Mouse (Mus musculus) adipocyte (in vitro differentiated cells): Measurements from ENCODE around the gene Ssbp2.

Source experiments
- DNase-seq: peaks from one replicate; pipeline ENCODE4 v3.0.0-alpha.2; 2016; ENCODE audit warnings: low spot score

The Ssbp2 gene

DNA sequence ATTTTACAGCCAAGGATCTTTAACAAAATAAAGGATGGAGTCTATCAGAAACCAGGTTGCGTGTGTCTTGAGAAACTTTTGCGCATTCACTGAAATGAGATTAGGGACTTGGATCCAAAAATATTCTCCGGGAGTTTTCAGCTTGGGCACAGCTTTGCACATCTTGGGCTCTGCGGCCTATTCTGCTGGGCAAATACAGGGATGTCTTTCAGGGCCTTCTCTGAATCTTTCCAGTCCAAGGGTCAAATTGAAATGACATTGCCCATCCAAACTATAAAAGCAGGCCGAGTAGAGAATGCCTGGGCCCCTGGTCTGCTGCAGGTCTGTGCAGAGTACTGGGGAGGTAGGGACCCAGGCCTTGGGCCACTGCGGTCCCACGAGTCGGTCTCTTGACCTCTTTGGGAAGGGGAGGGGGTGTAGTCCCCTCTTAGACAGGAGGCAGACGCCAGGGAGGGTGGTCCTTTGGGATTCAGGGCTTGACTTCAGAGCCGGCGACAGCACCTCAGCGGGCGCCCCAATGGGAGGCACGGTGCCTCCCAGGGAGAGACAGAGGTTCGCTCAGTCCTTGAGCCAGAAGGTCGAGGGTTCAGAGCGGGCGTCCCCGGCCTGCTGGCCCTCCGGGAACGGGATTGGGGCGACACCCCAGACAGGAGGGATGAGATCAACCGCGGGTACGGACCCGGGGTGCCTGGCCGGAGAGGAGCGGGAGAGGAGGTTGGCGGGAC lies at the start of gene Ssbp2:
Ssbp2 (plus strand) TSS at position 388 of the 725 bp plus-strand sequence.
- DNase-seq = peak; percentile 37

DNA sequence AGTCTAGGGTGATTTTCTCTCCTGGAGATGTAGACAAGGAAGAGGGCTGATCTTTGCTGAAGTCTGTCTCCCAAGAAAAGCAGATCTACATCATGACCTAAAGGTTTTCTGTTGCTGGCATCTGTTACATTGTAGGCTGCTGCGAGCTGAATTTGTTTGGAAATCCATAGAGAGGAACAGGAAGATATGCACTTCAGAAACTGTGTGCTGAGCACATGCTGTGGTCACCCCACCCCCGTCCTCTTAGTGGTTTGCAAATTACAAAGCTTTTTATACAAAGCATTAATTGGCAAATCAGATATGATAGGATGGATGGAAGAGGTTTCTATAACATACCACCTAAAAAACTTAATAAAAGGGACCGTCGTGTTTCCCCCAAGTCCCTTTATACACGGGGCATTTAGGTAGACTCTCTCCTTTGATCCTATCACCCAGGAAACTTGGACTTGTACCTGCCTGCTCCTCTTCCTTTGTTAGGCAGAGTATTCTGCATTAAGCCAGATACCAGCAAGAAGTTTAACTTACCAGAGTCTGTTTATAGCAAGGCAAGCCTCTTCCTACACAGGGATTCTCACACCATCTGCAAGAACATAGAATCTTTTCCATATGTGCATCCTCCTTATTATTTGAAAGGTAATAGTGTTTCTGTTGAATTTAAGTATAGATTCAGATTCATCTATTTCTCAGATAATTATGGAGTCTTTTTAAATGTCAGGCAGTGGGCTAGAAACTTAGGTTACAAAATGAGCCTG lies 46.2 kb upstream of the Ssbp2 start:
- DNase-seq = no peak

DNA sequence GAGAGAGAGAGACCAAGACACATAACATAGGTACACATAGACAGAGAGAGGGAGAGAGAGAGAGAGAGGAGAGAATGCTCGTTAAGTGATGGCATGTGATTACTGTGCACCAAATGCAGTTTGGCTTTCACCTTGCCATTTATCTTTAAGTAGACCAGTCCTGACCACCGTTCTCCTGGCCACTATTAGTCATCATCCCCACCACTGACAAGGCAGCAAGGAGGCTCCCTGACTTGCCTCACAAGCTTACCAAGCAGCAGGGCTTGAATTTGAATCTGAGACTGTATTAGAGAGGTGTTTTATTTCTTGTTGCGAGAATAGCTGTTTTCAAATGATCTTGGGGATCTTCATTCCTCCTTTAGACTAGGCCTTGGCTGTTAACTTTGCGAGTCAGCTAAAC lies 44.2 kb upstream of the Ssbp2 start:
- DNase-seq = no peak

DNA sequence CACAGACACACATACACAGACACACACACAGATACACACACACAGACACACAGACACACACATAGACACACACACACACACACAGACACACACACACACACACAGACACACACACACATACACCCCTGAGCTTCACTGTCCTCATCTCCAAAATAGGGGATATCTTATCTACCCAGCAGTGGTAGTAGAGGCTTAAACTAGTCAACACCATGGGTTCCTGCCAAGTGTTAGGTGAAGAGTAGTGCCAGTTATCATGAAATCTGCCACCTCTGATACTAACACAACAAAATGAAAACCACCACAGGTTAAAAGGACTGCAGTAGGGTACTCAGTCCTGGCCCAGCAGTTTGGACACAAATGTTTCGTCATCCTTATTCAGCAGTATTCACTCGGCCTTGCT lies 43.4 kb upstream of the Ssbp2 start:
- DNase-seq = no peak

DNA sequence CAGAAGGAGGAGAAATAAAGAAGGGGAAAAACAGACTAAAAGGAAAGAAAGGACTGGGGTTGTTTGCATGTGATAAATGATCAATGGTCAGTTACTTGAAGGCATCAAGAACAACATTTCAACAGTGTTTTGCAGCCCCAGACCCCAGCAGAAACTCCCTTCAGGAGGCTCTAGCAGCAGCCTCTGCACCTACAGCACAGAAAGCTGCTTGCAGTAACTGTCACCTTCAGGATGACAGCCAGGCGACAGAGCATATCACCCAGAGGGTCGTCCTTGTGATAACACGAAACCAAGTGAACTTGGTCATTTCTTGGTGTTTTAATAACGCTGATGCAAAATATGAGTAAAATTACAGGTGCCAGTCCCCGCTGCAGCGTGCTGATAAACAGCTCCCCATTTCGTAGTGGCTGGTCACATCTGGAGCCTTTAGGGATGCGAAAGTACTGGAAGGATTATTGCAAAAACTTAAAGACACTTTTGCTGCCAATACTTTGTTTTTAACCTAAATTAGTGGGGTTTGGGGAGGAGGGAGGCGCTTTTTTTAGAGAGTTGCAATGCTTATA lies 38.6 kb upstream of the Ssbp2 start:
- peak; percentile 84 for DNase-seq

GRCm38 (mm10) chr13:91430867-91431266 lies 29.2 kb upstream of the Ssbp2 start:
- DNase-seq = no peak

- peak; percentile 52 for DNase-seq
Measured at GRCm38 (mm10) chr13:91431392-91432355, 28.4 kb upstream of the Ssbp2 start.

GRCm38 (mm10) chr13:91433021-91433420 lies 27.1 kb upstream of the Ssbp2 start:
- no peak for DNase-seq

- DNase-seq = no peak
Measured at GRCm38 (mm10) chr13:91437931-91438330, 22.2 kb upstream of the Ssbp2 start.

- no peak for DNase-seq
Measured at GRCm38 (mm10) chr13:91441476-91441875, 18.6 kb upstream of the Ssbp2 start.

GRCm38 (mm10) chr13:91446728-91447127 lies 13.4 kb upstream of the Ssbp2 start:
- DNase-seq = no peak

DNA sequence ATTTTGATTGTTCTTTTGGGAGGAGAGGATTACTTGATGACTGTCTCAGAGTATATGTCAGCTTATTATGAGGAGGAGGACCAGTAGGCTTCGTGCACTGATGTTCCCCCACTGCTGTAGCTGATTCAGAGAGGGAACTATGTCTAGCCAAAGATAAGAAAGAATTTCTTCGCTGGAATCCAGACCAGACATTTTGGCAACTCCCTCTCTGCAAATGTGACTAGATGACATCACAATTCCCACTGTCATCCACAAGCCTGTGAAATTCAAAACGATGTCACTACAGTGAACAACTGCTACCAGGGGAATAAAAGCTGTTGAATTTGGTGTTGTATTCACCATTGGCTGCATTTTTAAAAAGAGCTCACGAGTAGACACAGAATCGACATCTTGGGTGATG lies 11.1 kb upstream of the Ssbp2 start:
- DNase-seq = no peak

- peak; percentile 27 for DNase-seq
Measured at GRCm38 (mm10) chr13:91451405-91452166, 8.5 kb upstream of the Ssbp2 start.

GRCm38 (mm10) chr13:91452269-91452668 lies 7.8 kb upstream of the Ssbp2 start:
- DNase-seq = no peak

GRCm38 (mm10) chr13:91453236-91453635 lies 6.8 kb upstream of the Ssbp2 start:
- no peak for DNase-seq

- DNase-seq = no peak
Measured at GRCm38 (mm10) chr13:91456041-91456440, 4.0 kb upstream of the Ssbp2 start.

DNA sequence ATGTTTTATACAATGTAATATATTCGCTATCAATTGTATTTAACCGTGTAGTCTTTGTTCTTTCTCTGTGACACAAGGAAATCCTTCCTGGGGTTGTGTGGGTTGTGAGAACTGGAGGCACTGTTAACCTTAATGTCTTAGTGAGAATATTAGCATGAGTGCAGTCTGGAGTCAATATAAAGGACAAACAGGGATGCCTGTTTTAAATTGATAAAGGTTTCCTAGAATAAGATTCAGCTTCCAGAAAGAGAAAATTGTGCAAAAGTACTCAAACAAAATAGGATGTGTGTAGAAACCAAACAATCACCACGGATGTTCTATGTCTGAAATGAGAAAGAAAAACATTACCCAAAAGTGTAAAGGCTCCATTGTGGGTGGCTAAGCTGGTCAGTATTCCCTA lies 3.3 kb upstream of the Ssbp2 start:
- DNase-seq = no peak

DNA sequence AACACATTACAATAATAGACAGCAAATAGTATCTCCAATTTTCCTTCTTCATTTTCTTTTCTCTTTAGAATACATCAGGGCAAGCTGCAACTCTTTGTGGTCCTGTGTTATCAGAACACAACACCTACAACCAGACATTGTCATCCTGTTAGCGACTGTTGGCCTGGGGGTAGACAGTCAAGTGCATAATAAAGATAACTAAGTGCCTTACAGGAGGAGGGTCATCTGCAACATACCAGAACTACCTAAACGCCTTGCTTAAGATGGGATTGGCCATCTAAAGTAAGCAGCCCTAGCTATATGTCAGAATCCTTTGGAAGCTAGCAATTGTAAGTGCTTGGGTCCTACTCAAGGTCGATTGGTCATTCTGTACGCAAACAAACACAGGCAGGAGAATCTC lies 2.1 kb upstream of the Ssbp2 start:
- DNase-seq = no peak

GRCm38 (mm10) chr13:91459489-91459888 lies 594 bp upstream of the Ssbp2 start:
- no peak for DNase-seq

- DNase-seq = peak; percentile 97
Measured at GRCm38 (mm10) chr13:91460621-91461284, 670 bp downstream of the Ssbp2 start.

- no peak for DNase-seq
Measured at GRCm38 (mm10) chr13:91461299-91461698, 1.2 kb downstream of the Ssbp2 start.
